Mouse (Mus musculus) hindbrain, postnatal 0 days (tissue): ENCODE results near the gene Nr2f1. TPM values are rescaled to one million over a fixed set of nuclear protein-coding genes. Genes with fewer than 3 reads are reported as not detected.

Experiments used
- ATAC-seq: fragments of 200-750 bp; cut with Nextera tagmentation; 2 replicates; pipeline ENCODE4 v1.8.0; 2017; ENCODE audit warnings: mild to moderate bottlenecking, moderate TSS enrichment, moderate library complexity
- DNase-seq: peaks from one replicate; pipeline ENCODE4 v3.0.0-alpha.2; 2015; ENCODE audit warnings: low spot score
- H3K27ac ChIP-seq: fragments of 300-500 bp; sonication (generic); 2 replicates; pipeline ENCODE4 v1.5.1; 2014; ENCODE audit warnings: mild to moderate bottlenecking
- H3K27me3 ChIP-seq: fragments of 300-500 bp; sonication (generic); 2 replicates; pipeline ENCODE4 v1.6.1; 2014; ENCODE audit warnings: low read length, mixed read lengths; ENCODE audit not compliant: insufficient read depth
- H3K36me3 ChIP-seq: fragments of 300-500 bp; sonication (generic); 2 replicates; pipeline ENCODE4 v1.6.1; 2014; ENCODE audit warnings: low read length, mixed read lengths; ENCODE audit not compliant: insufficient read depth
- H3K4me1 ChIP-seq: fragments of 300-500 bp; sonication (generic); 2 replicates; pipeline ENCODE4 v1.6.1; 2014; ENCODE audit warnings: antibody characterized with exemption, low read length, mixed read lengths; ENCODE audit not compliant: insufficient read depth
- H3K4me2 ChIP-seq: fragments of 300-500 bp; sonication (generic); 2 replicates; pipeline ENCODE4 v1.6.1; 2014; ENCODE audit warnings: low read depth, mild to moderate bottlenecking, low read length, moderate library complexity, mixed read lengths
- H3K4me3 ChIP-seq: fragments of 300-500 bp; sonication (generic); 2 replicates; pipeline ENCODE4 v1.5.1; 2014; ENCODE audit warnings: low read length
- H3K9ac ChIP-seq: fragments of 300-500 bp; sonication (generic); replicated peaks from 2 replicates; pipeline ENCODE4 v1.6.1; 2014; ENCODE audit warnings: mild to moderate bottlenecking, low read length, moderate library complexity, mixed read lengths
- H3K9me3 ChIP-seq: fragments of 300-500 bp; sonication (generic); 2 replicates; pipeline ENCODE4 v1.6.1; 2016; ENCODE audit warnings: low read length, mixed read lengths
- CTCF ChIP-seq: IDR thresholded peaks from 2 replicates; pipeline ENCODE4 v1.5.1; 2016; ENCODE audit warnings: antibody characterized with exemption, control low read depth, low read depth
- WGBS: fragments of 180-500 bp; shearing (Covaris S2); extraction: QIAGEN DNeasy Blood & Tissue Kit; methylation state at CpG from one replicate; pipeline ENCODE4 v1.1.7; 2014; 5-methylcytosine and 5-hydroxymethylcytosine counted together
- polyA plus RNA-seq: library from polyadenylated mRNA; unstranded; fragments of >200 nt; fragmentation: Nextera tagmentation; extraction: Ambion mirVana; gene quantifications from 2 replicates; pipeline ENCODE4 v1.2.1, GENCODE M21; 2015
- total RNA-seq: library from RNA; depleted of rRNA; stranded (reverse); fragments of >200 nt; gene quantifications from 2 replicates; pipeline ENCODE4 v1.2.3, GENCODE M21; 2014

Nr2f1 gene
- total and polyA plus RNA-seq, 2 experiments from 2014 or later, result 51.2 to 220 TPM

GRCm38 (mm10) chr13:78198871-78199641 is 501 bp downstream of the Nr2f1 start:
- no peaks in the 10 kb centered on the region for H3K27me3 ChIP-seq
- no peaks in the 10 kb centered on the region for H3K9me3 ChIP-seq
- H3K36me3 ChIP-seq, result no peaks in the 10 kb centered on the region
- H3K4me2 ChIP-seq, result peak overlapping the region; percentile 87
- peak; percentile 78 for DNase-seq
- peak overlapping the region; percentile 98 for H3K27ac ChIP-seq
- no peaks in the 10 kb centered on the region for H3K4me1 ChIP-seq
- TF ChIP-seq CTCF, result no peak
- H3K4me3 ChIP-seq, result peak overlapping the region; percentile 94
- ATAC-seq, result peak; percentile 13
- peak overlapping the region; percentile 99 for H3K9ac ChIP-seq
- under 1% methylated on average over 61 of the region's 92 CpGs for WGBS

GRCm38 (mm10) chr13:78198391-78198870 is 1.1 kb downstream of the Nr2f1 start:
- WGBS, result under 1% methylated on average over 46 of the region's 63 CpGs
- no peak for TF ChIP-seq CTCF
- Histone ChIP-seq H3K9me3 (no peaks in the 10 kb centered on the region), H3K27ac (peak overlapping the region; percentile 98), H3K4me3 (peak overlapping the region; percentile 94), H3K4me1 (no peaks in the 10 kb centered on the region), H3K9ac (peak overlapping the region; percentile 99), H3K36me3 (no peaks in the 10 kb centered on the region), H3K27me3 (no peaks in the 10 kb centered on the region), H3K4me2 (peak overlapping the region; percentile 87)
- DNase-seq, result peak; percentile 47
- no peak for ATAC-seq

DNA sequence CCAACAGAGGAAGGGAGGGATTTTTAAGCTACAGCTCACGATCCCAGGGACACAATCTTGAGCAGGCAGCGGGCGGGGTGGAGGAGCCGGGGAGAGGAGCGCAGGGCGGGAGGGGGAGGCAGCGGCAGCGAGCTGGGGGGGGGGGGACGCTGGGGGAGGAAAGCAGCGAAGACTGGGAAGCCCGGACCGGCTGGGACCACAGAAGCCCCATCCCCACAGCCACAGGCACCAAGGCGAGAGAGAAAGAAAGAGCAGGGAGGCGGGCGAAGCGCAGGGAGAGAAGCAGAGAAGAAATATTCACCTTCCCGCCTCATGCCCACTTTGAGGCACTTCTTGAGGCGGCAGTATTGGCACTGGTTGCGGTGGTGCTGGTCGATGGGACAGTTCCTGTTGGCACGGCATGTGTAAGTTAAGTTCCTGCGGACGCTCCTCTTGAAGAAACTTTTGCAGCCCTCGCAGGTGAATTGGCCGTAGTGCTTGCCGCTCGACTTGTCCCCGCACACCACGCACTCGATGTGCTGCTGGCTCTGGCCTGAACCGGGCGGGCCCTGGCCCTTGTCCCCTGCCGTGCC is 1.7 kb downstream of the Nr2f1 start:
- TF ChIP-seq CTCF, result no peak
- Histone ChIP-seq H3K9ac (peak overlapping the region; percentile 99), H3K27ac (peak overlapping the region; percentile 98), H3K36me3 (no peaks in the 10 kb centered on the region), H3K27me3 (no peaks in the 10 kb centered on the region), H3K4me2 (peak overlapping the region; percentile 87), H3K4me3 (peak overlapping the region; percentile 94), H3K4me1 (no peaks in the 10 kb centered on the region), H3K9me3 (no peaks in the 10 kb centered on the region)
- WGBS, result 0% methylated on average over 31 of the region's 33 CpGs
- ATAC-seq (no peak), DNase-seq (peak; percentile 51)

DNA sequence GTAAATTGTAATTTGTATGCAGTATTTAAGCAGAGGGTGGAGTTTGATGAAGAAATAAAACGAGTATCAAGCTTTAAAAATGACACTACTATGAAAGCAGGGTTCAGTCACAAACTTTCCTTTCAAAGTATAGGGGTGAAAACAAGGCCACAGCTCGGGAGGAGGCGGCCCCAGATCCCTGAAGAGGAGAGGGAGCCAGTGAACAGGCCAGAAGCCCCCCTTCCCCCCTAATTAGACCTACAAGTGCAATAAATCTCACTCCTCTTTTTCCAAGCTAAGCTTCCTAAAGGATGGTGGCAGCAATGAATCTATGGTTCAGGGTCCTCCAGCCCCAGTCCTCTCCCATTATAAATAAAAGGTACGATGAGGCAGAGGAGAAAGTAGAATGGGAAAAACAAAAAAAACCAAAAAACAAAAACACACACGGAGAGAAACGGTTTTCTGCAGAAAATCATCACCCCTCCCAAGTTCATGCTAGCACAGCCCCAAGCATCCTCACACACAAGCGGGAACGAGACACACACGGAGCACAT is 2.2 kb downstream of the Nr2f1 start:
- under 1% methylated on average over 9 of the region's 9 CpGs for WGBS
- TF ChIP-seq CTCF, result no peak
- peak overlapping the region; percentile 98 for H3K27ac ChIP-seq
- ATAC-seq (no peak), DNase-seq (peak; percentile 54)
- H3K9me3 ChIP-seq, result no peaks in the 10 kb centered on the region
- no peaks in the 10 kb centered on the region for H3K36me3 ChIP-seq
- H3K27me3 ChIP-seq, result no peaks in the 10 kb centered on the region
- H3K9ac ChIP-seq, result peak overlapping the region; percentile 99
- peak overlapping the region; percentile 87 for H3K4me2 ChIP-seq
- H3K4me3 ChIP-seq, result peak overlapping the region; percentile 94
- H3K4me1 ChIP-seq, result no peaks in the 10 kb centered on the region

DNA sequence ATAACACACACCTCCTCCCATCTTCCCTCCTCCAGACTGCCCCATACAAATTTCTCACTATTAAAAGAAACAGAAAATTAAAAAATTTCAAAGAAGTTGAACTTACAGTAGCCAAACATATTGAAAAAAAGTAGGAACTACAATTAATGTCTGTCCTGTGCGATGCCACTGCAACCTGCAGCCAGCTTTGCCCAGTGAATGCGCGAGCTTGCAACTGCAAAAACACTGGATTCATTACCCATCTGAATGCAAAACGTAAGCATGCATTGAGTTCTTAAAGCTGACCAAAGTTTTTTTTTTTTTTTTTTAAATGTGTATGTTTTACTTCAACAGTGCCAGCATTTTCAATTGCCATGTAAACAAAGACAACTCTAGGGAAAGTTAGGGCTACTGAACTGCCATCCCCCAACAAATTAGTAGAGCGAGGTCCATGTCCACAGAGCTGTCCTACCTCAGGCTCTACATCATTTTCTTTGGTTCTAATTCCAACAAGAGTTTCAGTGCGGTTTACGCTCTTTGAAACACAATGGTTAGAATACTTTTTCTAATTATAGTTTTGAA is 3.2 kb downstream of the Nr2f1 start:
- WGBS, result 20% methylated on average over 7 of the region's 7 CpGs
- Histone ChIP-seq H3K27me3 (no peaks in the 10 kb centered on the region), H3K4me1 (no peaks in the 10 kb centered on the region), H3K9ac (peak overlapping the region; percentile 87; the same call in 1 of the 2 replicates), H3K9me3 (no peaks in the 10 kb centered on the region), H3K4me2 (peak overlapping the region; percentile 87), H3K4me3 (peak overlapping the region; percentile 94), H3K27ac (peak overlapping the region; percentile 98; the same call in 1 of the 2 replicates), H3K36me3 (no peaks in the 10 kb centered on the region)
- DNase-seq (no peak), ATAC-seq (no peak)
- no peak for TF ChIP-seq CTCF

- H3K9ac ChIP-seq, result peak overlapping the region; percentile 87
- no peak for ATAC-seq
- H3K4me2 ChIP-seq, result peak overlapping the region; percentile 87
- DNase-seq, result no peak
- H3K27ac ChIP-seq, result peak overlapping the region; percentile 98
- no peaks in the 10 kb centered on the region for H3K9me3 ChIP-seq
- no peaks in the 10 kb centered on the region for H3K27me3 ChIP-seq
- H3K36me3 ChIP-seq, result no peaks in the 10 kb centered on the region
- TF ChIP-seq CTCF, result no peak
- H3K4me1 ChIP-seq, result no peaks in the 10 kb centered on the region
- WGBS, result 5% methylated on average over 13 of the region's 13 CpGs
- peak overlapping the region; percentile 94 for H3K4me3 ChIP-seq
Measured at GRCm38 (mm10) chr13:78195601-78196115, 3.9 kb downstream of the Nr2f1 start.
